Mouse (Mus musculus) skeletal muscle tissue, adult 2 months (tissue): ENCODE data around the gene Tsen2.

Experiments
- DNase-seq: peaks from one replicate; pipeline ENCODE4 v3.0.0-alpha.2; 2012; ENCODE audit warnings: low read depth, low spot score

Gene Tsen2

GRCm38 (mm10) chr6:115601715-115602523, 57.5 kb downstream of the Tsen2 start, which contains the start of gene Mkrn2:
Gene Mkrn2 (plus strand): TSS chr6:115601902.
- DNase-seq: peak; percentile 78

- DNase-seq: no peak
Measured at GRCm38 (mm10) chr6:115606461-115606860, 62.0 kb downstream of the Tsen2 start.

GRCm38 (mm10) chr6:115607429-115607828, 63.0 kb downstream of the Tsen2 start:
- no peak for DNase-seq

DNA sequence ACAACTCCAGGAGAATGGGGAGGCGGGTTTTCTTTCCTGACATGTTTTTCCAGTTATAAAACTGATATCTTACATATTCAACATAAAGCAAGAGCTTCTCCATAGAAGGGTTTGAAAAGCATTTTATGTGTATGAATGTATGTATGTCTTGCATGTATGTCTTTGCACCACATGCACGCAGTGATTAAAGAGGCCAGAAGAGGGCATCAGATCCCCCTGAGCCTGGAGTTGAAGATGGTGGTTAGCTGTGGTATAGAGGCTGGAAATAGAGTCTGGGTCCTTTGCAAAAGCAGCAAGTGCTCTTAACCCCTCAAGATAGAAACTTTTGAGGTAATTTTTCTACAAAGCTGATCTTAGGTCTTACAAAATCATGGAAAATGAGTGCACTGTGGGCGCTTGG, 64.7 kb downstream of the Tsen2 start:
- DNase-seq: no peak

GRCm38 (mm10) chr6:115610301-115610700, 65.8 kb downstream of the Tsen2 start:
- no peak for DNase-seq

DNA sequence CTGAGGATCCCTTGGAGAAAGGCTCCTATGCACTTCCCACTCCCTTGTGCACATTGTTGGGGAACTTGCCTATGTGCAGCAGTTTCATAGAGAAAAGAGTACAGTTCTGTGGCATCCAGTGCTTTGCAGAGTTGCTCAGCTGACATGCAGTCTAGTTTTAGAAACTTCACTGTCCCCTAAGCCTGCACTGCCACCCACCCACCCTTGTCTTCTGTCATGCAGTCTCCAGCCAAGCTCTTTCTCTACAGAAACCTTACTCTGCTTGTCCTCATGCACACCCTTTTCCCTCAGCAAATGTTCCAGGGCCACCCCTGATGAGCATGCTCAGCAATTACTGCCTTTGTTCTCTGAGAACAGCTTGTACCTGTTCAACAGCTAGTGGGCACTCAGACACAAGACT, 69.3 kb downstream of the Tsen2 start:
- DNase-seq: no peak

DNA sequence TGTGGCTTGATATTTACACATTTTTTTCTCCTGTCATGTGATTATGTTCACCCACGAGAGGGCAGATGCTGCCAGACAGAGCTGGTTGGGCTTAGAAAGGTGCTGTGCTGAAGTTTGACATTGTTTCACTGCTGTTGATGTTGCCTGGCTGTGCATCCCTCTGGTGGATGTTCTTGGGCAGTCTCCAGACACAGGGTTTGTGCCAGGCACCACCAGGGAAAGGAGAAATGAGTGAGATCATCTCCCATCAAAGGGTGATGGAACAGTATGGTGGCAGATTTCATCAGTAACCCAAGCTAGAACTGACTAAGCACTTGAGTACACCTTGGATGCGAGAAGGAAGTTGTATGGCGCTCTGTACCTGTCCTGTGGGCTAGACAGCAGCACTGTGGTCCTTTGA, 71.5 kb downstream of the Tsen2 start:
- no peak for DNase-seq

DNA sequence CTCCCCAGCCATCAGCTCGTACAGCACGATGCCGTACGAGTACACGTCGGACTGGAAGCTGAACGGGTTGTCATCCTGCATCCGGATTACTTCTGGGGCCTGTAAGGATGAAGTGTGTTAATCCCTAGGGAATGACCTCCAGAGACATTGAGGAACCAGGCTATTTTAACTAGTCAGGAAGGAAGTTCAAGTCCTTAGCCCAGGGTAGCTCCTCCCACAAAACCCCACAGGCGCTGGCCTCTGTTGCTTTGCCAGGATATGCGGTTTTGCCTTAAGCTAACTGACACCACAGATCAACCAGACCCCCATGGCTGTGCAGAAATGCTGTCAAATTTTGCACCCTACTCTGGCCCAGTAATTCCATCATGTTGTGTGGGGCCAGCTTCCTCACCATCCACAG, 75.4 kb downstream of the Tsen2 start:
- DNase-seq: no peak

- DNase-seq: no peak
Measured at GRCm38 (mm10) chr6:115620942-115621341, 76.5 kb downstream of the Tsen2 start.

GRCm38 (mm10) chr6:115626121-115626520, 81.7 kb downstream of the Tsen2 start:
- DNase-seq: peak; percentile 62
